Mouse (Mus musculus): ENCODE measurements around the gene Olfr424.

The Olfr424 gene

DNA sequence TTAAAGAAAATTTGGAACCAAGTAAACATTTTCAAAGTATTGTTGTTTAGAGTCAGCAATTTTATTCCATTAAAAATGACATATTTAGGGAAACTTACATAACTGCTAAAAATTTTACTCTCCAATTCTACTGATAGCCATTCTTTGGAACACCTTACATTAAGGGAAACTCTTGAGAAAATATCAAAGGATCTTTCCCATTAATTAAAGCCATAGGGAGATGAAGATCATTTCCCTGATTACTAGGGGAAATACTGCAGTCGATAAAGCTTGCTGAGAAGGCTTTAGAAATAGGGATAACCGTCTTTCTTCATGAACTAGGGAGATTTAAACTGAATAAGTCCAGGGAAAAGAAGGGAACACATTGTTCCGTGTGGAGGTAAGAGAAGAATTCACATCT is at the start of gene Olfr424:
Gene Olfr424, plus strand, starts transcription at position 301 of the 400 bp plus-strand sequence.
- DNase-seq: no peak

DNA sequence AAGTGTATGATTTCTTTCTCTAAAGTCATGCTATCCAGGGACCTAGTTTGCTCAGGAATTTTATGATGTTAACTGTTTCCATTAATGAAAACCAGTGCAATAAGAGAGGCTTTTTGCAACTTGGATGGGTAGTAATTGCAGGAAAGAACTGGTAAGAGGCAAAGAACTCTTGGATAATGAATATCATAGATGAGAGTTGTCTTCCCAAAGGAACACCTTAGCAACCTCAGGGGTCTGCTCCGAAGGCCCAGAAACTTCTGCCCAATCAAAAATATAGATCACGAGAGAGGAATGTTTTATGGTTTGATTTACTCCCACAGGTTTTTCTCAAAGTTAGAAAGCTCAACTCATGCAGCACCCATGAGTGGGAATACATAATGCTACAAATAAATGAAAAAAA is 47.3 kb upstream of the Olfr424 start, which contains the start of gene Olfr429:
Gene Olfr429, plus strand, starts transcription at position 301 of the 400 bp plus-strand sequence.
- DNase-seq: no peak

DNA sequence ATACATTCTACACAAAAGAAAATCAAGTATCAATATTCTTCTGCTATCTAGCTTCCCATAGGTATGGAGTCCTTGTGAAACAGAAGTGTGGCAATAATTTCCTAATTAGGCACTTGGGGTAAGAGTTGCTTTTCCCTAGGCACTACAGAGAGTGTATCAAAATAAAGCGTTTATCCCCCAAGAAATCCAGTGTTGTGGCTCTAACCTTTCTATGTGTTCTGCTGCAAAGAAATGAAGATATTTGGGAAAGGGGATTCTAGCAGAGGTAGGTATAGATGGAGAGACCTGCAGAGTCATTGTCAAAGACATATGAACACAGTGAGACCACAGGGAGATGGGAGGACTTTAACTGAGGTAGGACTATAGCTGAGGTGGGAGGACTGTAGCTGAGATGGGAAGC is 34.7 kb upstream of the Olfr424 start, which contains the start of gene Olfr427:
Gene Olfr427, plus strand, starts transcription at position 301 of the 400 bp plus-strand sequence.
- no peak for DNase-seq

DNA sequence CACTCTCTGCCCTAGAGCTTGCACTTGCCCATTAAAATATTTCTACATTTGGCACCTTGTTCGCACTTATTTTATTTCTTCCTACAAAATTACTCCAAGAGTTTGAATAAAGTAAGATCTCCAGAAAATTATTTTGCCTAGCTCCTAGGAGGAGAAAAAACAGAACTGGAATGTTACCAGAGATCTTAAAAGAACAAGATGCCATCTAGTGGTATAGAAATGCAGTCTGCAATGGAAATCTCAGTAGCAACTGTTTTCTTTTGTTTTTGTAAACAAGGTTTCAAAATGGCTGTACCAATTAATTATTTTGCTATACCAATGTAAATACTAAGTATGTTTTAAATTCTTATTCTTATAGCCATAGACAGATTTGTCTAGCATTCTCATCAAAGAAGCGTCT is 27.6 kb upstream of the Olfr424 start:
- DNase-seq: no peak

DNA sequence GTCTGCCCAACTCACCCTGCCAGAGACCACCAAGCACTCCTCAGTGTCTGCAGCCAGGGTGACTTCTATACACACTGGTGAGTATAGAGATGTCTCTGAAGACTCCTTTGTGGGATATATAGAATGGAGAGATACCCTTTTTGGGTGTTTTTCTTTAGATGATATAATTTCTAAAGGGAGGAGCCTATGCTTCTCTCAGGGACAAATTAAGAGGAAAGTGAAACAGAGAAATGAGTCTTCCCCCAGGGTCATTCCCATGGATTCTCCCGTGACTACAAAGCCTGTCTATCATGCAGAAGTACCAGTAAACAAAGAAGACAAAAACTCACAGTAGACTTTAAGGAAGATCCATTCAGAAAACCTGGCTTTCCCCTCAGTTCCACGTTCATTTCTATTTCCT is 10.3 kb upstream of the Olfr424 start, which contains the start of gene Olfr231:
Gene Olfr231, minus strand, starts transcription at position 101 of the 400 bp plus-strand sequence.
- DNase-seq: no peak

DNA sequence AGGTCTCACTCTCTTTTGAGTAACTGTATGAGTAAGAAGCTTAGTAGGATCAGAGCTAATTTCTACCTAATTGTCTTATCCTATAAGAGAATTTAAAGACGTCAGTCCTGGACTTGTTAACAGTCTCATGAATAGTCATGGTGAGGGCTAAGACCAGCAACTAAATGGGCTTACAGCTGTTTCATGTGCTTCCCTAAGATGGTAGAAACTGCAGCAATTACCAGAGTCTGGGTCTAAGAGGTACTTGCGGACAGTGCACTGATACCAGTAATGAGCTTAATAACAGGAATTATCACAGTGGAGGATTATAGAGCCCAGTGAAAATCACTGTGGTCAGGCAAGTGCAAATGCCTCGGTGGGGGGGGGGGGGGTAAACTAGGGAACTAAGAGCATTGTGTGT is 682 bp downstream of the Olfr424 start:
- DNase-seq: no peak

DNA sequence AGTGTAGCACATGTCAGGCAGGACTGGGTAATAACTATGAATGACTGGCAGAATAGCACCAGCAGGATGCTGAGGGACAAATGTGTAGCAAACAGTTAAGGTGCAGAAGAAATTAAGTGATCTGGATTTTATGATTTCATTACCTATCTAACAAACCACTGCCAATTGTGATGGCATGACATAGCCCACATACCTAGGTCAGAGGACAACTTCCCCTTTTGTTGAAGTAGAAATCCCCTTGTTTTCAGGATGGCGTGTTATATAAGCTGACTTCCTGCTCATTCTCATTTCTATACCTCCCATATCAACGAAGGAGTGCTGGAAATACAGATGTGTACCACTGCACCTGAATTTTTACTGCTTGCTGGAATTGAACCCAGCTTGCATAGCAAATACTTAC is 10.1 kb downstream of the Olfr424 start:
- DNase-seq: no peak

DNA sequence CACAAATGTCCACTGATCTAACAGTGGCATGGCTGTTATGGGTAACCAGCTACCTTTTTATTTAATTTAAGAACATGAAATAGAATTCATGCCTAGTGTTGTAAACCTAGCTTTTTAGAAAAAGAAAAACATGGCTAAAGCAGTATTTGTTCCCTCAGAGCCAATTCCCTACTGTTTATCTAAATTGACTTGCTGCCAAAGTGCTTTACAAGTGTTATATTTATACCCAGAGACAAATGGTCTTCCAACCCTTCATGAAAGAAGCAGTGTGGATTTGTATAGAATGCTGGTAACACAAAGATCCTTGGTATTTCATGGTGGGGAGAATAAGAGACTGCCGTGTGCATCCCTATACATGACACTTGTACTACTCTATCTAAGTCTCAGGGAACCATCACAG is 15.4 kb downstream of the Olfr424 start:
- no peak for DNase-seq

DNA sequence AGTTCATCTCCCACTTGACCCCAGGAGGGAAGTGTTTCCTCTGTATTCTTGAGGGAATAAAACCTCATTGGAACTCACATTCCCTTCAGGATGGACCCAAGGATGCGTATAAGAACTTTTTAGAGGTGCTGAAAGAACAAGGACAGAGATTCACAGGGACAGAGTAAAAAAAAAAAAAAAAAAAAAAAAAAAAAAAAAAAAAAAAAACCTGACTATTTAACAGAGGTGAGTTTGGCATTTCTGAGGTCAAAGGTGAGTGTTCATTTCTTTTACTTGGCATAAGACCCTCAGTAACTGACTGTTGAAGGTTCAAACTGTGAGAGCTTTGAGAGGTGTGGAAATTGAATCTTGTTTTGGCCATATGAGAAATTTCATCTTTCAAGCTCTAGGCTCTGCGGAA is 18.0 kb downstream of the Olfr424 start:
- no peak for DNase-seq

DNA sequence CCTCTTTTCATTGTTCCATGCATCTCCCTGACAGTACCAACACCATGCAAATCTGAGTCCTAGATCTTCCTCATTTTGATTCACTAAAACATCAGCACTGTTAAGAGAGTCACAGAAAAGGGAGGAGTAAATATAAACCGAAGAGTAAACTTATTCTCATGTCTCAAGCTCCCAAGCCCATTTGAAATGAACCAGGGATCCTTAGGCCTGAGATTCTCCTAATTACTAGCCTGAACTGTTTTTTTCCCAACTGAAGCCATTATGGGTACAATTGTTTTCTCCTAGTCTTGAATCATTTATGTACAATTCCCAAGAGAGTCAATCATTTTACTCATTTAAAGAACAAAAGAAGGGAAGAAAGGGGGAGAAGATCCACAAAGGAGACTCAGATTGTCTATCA is 24.0 kb downstream of the Olfr424 start, which contains the start of gene Olfr420:
Gene Olfr420, plus strand, starts transcription at position 301 of the 400 bp plus-strand sequence.
- DNase-seq: no peak

DNA sequence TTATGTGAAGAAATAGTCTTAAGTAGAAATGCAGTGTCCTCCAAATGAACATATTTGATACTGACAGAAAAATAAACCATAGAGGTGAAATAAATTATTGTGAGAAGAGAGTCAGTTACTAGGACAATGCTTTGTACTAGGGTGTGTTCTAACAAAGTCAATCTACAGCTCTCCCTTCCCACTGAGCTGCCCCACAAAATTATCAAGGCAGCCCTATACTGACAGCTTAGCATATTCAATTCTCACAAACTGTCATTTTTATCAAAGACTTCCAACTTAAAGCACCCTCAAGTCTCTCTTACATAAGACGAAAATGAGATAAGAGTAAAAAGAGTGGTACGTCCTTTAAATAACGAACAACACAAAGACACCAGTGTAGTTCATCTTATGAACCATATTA is 26.3 kb downstream of the Olfr424 start:
- DNase-seq: no peak

DNA sequence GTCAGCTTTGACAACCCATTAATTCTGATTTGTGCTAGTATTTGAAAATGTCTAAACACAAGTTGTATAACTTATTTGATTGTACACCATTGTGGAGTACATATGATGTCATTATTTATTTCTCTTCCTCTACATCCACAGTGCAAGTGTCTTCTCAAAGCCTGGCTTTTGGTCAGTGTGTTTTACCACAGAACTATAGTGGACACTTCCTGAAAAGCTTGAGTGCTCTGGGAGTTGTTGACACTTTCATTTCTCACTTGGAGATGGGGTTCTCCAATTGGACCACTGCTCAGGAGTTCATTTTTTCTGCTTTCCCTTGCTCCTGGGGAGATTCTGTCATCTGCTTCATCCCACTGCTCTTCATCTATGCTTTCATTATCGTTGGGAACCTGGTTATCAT is 27.2 kb downstream of the Olfr424 start:
- DNase-seq: no peak

DNA sequence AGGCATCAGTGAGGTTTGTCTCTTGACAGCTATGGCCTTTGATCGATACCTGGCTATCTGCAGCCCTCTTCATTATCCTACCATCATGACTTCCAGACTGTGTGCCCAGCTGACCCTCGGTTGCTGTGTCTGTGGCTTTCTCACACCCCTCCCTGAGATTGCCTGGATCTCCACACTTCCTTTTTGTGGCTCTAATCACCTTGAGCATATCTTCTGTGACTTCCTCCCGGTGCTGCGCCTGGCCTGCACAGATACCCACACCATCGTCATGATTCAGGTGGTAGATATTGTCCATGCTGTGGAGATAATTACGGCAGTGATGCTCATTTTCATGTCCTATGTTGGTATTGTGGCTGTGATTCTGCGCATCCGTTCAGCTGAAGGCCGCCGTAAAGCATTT is 27.8 kb downstream of the Olfr424 start:
- DNase-seq: no peak

DNA sequence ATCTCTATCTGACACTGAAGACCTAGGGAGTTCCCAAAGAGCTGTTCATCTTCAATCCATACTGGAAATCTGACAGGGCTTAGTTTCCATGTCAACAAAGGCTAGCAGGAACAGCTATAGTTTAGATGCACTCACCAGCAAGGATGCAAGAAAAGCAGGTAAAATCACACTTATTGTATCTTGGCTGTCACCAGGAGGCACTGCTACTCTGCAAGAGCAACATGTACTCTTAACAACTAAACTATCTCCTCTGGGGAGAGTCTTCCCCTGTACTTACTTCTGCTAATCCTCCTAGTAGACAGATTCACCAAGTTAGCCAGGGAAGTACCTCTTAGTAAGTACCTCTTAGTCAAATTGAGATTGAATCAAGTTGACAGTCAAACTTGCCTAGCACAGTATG is 37.7 kb downstream of the Olfr424 start:
- no peak for DNase-seq

DNA sequence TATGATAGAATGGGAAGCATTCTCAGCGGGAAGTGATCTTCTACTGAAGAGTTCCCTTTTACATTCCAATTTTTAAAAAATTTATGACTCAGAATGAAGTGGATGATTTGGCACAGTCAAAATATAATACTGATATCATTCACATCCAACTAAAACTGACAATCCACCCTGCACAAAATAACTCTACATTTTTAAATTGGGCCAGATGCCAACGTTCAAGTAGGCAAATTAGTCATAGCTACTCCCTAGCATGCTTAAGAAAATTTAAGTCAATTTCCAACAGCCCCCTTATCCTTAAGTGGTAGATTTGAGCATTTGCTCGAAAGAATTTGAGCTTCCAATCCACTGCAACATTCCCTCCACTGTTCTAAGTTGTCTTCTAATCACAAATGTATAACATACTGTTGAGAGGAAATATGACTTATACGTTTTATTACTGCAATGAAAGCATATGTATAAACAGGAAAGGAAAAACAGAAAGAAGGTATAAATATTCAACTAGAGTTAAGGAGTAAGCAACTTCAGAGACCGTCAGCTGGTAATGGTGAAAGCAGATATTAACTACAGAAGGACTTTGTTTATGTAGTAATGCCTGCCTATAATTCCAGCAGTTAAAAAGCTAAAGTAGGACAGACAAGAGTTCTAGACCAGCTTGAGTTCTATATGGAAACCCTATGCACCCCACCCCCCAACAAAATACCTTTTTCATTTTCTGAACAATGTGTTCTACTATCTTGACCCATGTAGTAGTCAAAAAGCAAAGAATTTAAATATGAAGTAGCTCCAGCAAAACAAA is 39.6 kb downstream of the Olfr424 start:
- DNase-seq: no peak

DNA sequence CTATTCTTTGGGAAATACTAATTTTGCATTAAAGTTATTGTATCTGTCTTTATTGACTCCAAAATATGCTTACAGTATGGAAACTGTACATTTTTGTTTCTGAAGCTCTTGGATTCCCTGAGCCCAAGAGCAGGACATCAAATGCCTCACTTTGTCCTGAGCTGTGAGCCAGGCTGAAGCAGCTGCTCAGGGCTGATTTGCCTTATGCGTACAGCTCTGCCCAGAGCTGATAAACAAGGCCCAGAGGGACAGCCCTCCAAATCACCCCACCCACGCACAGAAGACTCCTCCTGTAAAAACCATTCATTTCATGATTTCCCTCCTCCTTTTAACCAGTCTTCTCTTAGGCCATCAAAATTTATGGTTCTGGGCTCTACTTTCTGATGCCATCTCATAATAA is 40.2 kb downstream of the Olfr424 start:
- no peak for DNase-seq

DNA sequence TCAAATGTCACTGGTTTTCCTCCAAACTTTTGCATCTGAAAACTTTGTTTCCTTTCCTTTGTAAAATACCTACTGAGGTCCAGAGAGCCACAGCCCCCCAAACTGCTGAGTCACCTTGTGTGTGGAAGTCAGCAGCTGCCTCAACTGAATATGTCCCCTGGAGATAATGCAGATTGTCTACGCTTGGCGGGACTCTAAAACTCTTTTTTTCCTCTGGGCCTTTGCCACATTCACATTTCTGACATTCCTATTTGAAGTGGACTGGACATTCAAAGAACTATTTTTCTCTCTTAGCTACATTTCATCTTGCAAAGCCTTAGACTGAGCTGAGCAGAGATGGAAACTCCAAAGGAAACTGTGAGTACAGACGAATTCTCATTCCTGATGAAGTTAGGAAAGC is 41.3 kb downstream of the Olfr424 start, which contains the start of gene Spta1:
Gene Spta1, plus strand, starts transcription at position 172 of the 400 bp plus-strand sequence.
- no peak for DNase-seq

Data from right cerebral cortex, postnatal 25 days (tissue).